Mouse (Mus musculus) cortical plate, adult 2 months (tissue): ENCODE results near the gene Kirrel3.

ENCODE experiments used
- CTCF ChIP-seq: fragments of 200-500 bp; IDR thresholded peaks from 2 replicates; pipeline ENCODE4 v1.5.1; 2011; ENCODE audit warnings: mild to moderate bottlenecking, control low read depth, low read length; ENCODE audit not compliant: insufficient read depth; ENCODE audit errors: extremely low read depth
- POLR2A ChIP-seq: fragments of 200-500 bp; IDR thresholded peaks from 2 replicates; pipeline ENCODE4 v1.6.1; 2011; ENCODE audit warnings: mild to moderate bottlenecking, low read length, control low read depth; ENCODE audit not compliant: insufficient read depth; ENCODE audit errors: extremely low read depth

DNA sequence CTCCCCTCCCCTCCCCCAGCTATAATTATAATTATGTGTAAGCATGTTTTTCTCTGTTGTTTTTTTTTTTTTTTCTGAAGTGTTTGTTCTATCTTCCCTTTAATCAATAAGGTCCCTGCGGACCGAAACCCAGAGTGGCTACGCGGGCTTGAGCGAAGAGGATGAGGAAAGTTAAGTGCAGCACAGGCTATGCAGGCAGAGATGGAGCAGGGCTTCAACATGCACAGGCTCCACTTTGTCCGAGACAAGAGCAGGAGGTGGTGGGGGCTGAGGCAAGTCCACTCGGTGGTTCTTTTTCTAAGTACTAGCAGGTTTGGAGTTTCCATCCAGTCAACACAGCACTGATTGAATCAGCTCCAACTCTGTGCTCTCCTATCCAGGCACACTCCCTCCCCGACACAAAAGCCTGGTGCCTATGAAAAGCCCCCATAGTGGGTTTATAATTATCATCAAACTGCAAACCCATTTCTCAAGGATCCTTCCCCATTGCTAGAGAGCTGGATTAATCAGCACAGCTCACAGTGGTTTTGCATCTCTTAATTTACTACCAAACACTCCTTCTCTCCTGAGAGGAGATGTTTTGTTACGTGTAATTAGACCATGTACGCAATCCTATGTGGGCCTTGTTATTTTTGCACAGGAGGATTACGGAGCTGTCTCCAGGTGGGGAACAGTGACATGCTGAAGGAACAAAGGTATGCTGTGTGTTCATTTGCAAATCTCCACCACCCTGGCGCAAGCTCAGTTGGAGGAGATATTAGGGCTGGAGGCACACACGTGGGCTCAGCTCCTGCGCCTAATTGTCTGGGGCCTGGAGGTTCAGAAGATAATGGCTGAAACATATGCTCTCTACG is 39.0 kb upstream of the Kirrel3 start:
- TF ChIP-seq CTCF, result no peak
- TF ChIP-seq POLR2A, result no peak
